Mouse (Mus musculus): Measurements from ENCODE around the gene Cfdp1.

DNA sequence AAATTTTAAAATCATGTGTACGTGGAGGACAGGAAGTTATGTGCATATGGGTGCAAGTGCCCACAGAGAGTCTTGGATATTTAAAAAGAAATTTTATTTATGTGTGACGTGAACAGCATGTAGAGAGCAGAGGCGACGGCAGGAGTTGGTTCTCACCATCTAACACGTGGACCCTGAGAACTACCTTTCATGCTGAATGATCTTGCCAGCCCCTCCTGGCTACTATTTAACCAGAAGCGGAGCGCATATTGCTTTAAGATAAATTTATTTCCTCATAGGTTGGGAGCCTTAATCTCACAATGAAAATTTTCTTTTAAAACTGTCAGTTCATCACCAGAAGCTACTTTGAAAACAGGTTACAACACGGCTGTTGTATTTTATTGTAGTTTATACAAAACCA is 10.6 kb upstream of the Cfdp1 start:
- TF ChIP-seq CTCF (IDR thresholded peaks at IDR 0.05; ENCODE audit: borderline replicate concordance, insufficient read depth, low read depth, low read length) (no peak), POLR2A (IDR thresholded peaks at IDR 0.05; ENCODE audit: borderline replicate concordance, insufficient read depth, low read length) (no peak)
